Mouse (Mus musculus) intestine, embryonic 15.5 days (tissue): ENCODE measurements around the gene Il1r2. TPM values are rescaled to one million over a fixed set of nuclear protein-coding genes. Genes with fewer than 3 reads are reported as not detected.

Source experiments
- ATAC-seq: fragments of 200-750 bp; cut with Nextera tagmentation; 2 replicates; pipeline ENCODE4 v1.8.0; 2017; ENCODE audit warnings: moderate TSS enrichment, moderate library complexity
- H3K27ac ChIP-seq: fragments of 300-500 bp; sonication (generic); 2 replicates; pipeline ENCODE4 v1.5.1; 2015; ENCODE audit warnings: mild to moderate bottlenecking, inconsistent platforms
- H3K27me3 ChIP-seq: fragments of 300-500 bp; sonication (generic); replicated peaks from 2 replicates; pipeline ENCODE4 v1.6.1; 2015; ENCODE audit warnings: inconsistent platforms
- H3K36me3 ChIP-seq: fragments of 300-500 bp; sonication (generic); 2 replicates; pipeline ENCODE4 v1.6.1; 2015; ENCODE audit warnings: inconsistent platforms
- H3K4me1 ChIP-seq: fragments of 300-500 bp; sonication (generic); replicated peaks from 2 replicates; pipeline ENCODE4 v1.6.1; 2015; ENCODE audit warnings: inconsistent platforms
- H3K4me2 ChIP-seq: fragments of 300-500 bp; sonication (generic); replicated peaks from 2 replicates; pipeline ENCODE4 v1.6.1; 2015; ENCODE audit warnings: mild to moderate bottlenecking, inconsistent platforms
- H3K4me3 ChIP-seq: fragments of 300-500 bp; sonication (generic); replicated peaks from 2 replicates; pipeline ENCODE4 v1.5.1; 2015; ENCODE audit warnings: inconsistent platforms
- H3K9ac ChIP-seq: fragments of 300-500 bp; sonication (generic); 2 replicates; pipeline ENCODE4 v1.6.1; 2015; ENCODE audit warnings: inconsistent platforms
- H3K9me3 ChIP-seq: fragments of 300-500 bp; sonication (generic); 2 replicates; pipeline ENCODE4 v1.6.1; 2016; ENCODE audit warnings: inconsistent platforms
- whole genome bisulfite sequencing: fragments of 180-500 bp; shearing (Covaris S2); methylation state at CpG from one replicate; pipeline ENCODE4 v1.1.7; 2015; 5-methylcytosine and 5-hydroxymethylcytosine counted together
- polyA plus RNA-seq: library from polyadenylated mRNA; unstranded; fragments of >200 nt; fragmentation: Nextera tagmentation; extraction: Ambion mirVana; gene quantifications from 2 replicates; pipeline ENCODE4 v1.2.1, GENCODE M21; 2015

Gene Il1r2
- polyA plus RNA-seq, 1 experiment from 2014 or later = 1.4 TPM

GRCm38 (mm10) chr1:40163329-40163917, 89.5 kb downstream of the Il1r2 start:
- H3K9ac ChIP-seq = no peak overlapping the region
- H3K4me1 ChIP-seq = no peaks in the 10 kb centered on the region
- ATAC-seq = no peak
- H3K4me2 ChIP-seq = no peak overlapping the region
- no peak overlapping the region for H3K4me3 ChIP-seq
- no peak overlapping the region for H3K27ac ChIP-seq
- 85% methylated on average over 4 of the region's 4 CpGs for WGBS
- H3K27me3 ChIP-seq = no peaks in the 10 kb centered on the region
- no peaks in the 10 kb centered on the region for H3K36me3 ChIP-seq
- no peaks in the 10 kb centered on the region for H3K9me3 ChIP-seq

GRCm38 (mm10) chr1:40164331-40164730, 90.5 kb downstream of the Il1r2 start:
- no peak overlapping the region for H3K4me2 ChIP-seq
- H3K27me3 ChIP-seq = no peaks in the 10 kb centered on the region
- no peak overlapping the region for H3K9ac ChIP-seq
- 88% methylated on average over 4 of the region's 4 CpGs for WGBS
- no peaks in the 10 kb centered on the region for H3K4me1 ChIP-seq
- no peak overlapping the region for H3K4me3 ChIP-seq
- H3K9me3 ChIP-seq = no peaks in the 10 kb centered on the region
- H3K27ac ChIP-seq = no peak overlapping the region
- no peaks in the 10 kb centered on the region for H3K36me3 ChIP-seq
- no peak for ATAC-seq

DNA sequence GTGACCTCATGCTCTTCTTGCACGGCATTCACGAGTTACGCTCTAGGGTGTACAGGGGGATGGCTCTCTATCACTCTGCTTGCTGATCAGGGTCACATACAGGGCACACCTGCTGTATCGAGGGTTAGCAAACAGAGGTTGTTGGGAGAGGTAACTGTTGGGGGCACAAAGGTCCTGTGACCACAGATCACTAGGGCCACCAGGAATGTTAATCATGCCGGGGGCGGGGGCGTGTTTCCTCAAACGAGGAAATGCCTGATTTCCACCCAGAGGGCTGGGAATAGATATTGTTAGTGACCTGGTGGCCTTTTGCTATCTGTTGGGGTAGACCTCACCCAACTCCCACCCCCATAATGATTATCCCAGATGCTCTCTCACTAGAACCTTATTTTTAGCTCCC, 93.7 kb downstream of the Il1r2 start:
- WGBS = 65% methylated on average over 8 of the region's 8 CpGs
- Histone ChIP-seq H3K4me1 (no peaks in the 10 kb centered on the region), H3K27ac (no peak overlapping the region), H3K4me3 (no peak overlapping the region), H3K9me3 (no peaks in the 10 kb centered on the region), H3K4me2 (no peak overlapping the region), H3K36me3 (no peaks in the 10 kb centered on the region), H3K27me3 (no peaks in the 10 kb centered on the region), H3K9ac (no peak overlapping the region)
- ATAC-seq = 0 out of 2 replicates have a peak, but pooled peaks have one; percentile 39

DNA sequence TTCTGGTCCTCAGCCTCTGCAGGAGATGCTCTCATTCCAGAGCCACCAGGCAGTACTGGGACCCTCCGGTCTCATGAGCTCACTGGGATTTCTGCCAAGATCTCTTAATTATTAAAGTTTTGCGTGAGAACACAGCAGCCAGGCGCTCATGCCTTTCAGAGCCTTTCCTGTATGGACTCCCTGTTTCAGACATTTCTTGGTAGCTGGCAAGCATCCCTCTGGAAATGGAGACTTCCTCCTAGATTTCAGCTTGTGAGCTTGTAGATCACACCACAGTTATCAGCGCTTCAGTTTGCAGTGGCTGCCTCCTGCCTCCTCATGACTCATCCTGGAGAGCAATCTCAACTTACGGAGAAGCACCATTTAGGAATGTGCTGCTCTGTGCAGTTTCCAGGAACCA, 98.0 kb downstream of the Il1r2 start:
- Histone ChIP-seq H3K27me3 (no peaks in the 10 kb centered on the region), H3K4me1 (no peaks in the 10 kb centered on the region), H3K27ac (no peak overlapping the region), H3K9ac (no peak overlapping the region), H3K4me3 (no peak overlapping the region), H3K36me3 (no peaks in the 10 kb centered on the region), H3K9me3 (no peaks in the 10 kb centered on the region), H3K4me2 (no peak overlapping the region)
- ATAC-seq = no peak; the same call in 1 of the 2 replicates
- WGBS = 57% methylated on average over 5 of the region's 5 CpGs

- no peaks in the 10 kb centered on the region for H3K9me3 ChIP-seq
- ATAC-seq = no peak
- WGBS = 82% methylated on average over 3 of the region's 3 CpGs
- H3K9ac ChIP-seq = no peak overlapping the region
- no peaks in the 10 kb centered on the region for H3K4me1 ChIP-seq
- H3K27ac ChIP-seq = no peak overlapping the region
- no peak overlapping the region for H3K4me2 ChIP-seq
- no peak overlapping the region for H3K4me3 ChIP-seq
- H3K36me3 ChIP-seq = no peaks in the 10 kb centered on the region
- no peaks in the 10 kb centered on the region for H3K27me3 ChIP-seq
Observed at GRCm38 (mm10) chr1:40174146-40174545, 100.3 kb downstream of the Il1r2 start.

Other genes with a start within 250 kb of the Il1r2 start
- gene Map4k4, start 173.2 kb upstream of the Il1r2 start, polyA plus RNA-seq = 20.0 and 25.5 TPM in 2 replicates
- gene Il1r1, start 151.0 kb downstream of the Il1r2 start, polyA plus RNA-seq = 6.4 and 7.5 TPM in 2 replicates